Mouse (Mus musculus) myocyte (in vitro differentiated cells): ENCODE data around the gene Fam102a.

Source experiments
- CEBPB ChIP-seq: IDR thresholded peaks from 2 replicates; pipeline ENCODE4 v1.6.1; 2011; ENCODE audit warnings: mild to moderate bottlenecking, moderate library complexity; ENCODE audit not compliant: poor library complexity, insufficient read depth, severe bottlenecking
- E2F4 ChIP-seq: IDR thresholded peaks from one replicate; pipeline ENCODE4 v1.6.1; 2011; ENCODE audit warnings: mild to moderate bottlenecking, control low read depth, moderate library complexity; ENCODE audit not compliant: insufficient read depth
- MYOG ChIP-seq, 3 experiments: IDR thresholded peaks; one replicate each; pipeline ENCODE4 v1.6.1; 2011; ENCODE audit warnings: control low read depth in 2 of 3, low read depth in 2 of 3, mild to moderate bottlenecking in 2 of 3; ENCODE audit not compliant: insufficient read length in 2 of 3, control insufficient read depth in 1 of 3, insufficient read depth in 1 of 3
- POLR2A ChIP-seq: IDR thresholded peaks from one replicate; pipeline ENCODE4 v1.6.1; 2011; ENCODE audit warnings: low read depth, mild to moderate bottlenecking, control low read depth, moderate library complexity; ENCODE audit not compliant: insufficient read length
- POLR2AphosphoS2 ChIP-seq: IDR thresholded peaks from one replicate; pipeline ENCODE4 v1.6.1; 2011; ENCODE audit warnings: low read depth, control low read depth; ENCODE audit not compliant: insufficient read length
- REST ChIP-seq: IDR thresholded peaks from one replicate; pipeline ENCODE4 v1.6.1; 2011; ENCODE audit warnings: mild to moderate bottlenecking, control low read depth, moderate library complexity; ENCODE audit not compliant: insufficient read depth, insufficient read length
- USF1 ChIP-seq: IDR thresholded peaks from one replicate; pipeline ENCODE4 v1.6.1; 2011; ENCODE audit warnings: low read depth, mild to moderate bottlenecking, control low read depth, moderate library complexity

GRCm38 (mm10) chr2:32596725-32597124 lies 61.6 kb downstream of the Fam102a start:
- no peak for TF ChIP-seq POLR2A
- no peak for TF ChIP-seq USF1
- no peak for TF ChIP-seq E2F4
- TF ChIP-seq POLR2AphosphoS2 = no peak
- TF ChIP-seq MYOG (IDR thresholded peaks at IDR 0.05; ENCODE audit: control insufficient read depth in 1 of 3, insufficient read depth in 1 of 3, insufficient read length in 2 of 3, low read depth in 2 of 3) = no peak
- no peak for TF ChIP-seq CEBPB
- TF ChIP-seq REST = no peak
